Mouse (Mus musculus): ENCODE data around the gene Svep1.

- TF ChIP-seq POLR2A (IDR thresholded peaks at IDR 0.05; ENCODE audit: insufficient read depth, low read depth, low read length) (no peak), CTCF (IDR thresholded peaks at IDR 0.05) (no peak)
These were observed 161.8 kb downstream of the Svep1 start for GRCm38 (mm10) chr4:58044833-58045232.

Data from heart, adult 2 months (tissue).